Mouse (Mus musculus) cerebellum, postnatal 4 days (tissue): Measurements from ENCODE around the gene Apoa2.
A peak's percentile ranks its signal among the peaks of the same experiment; 100 is the strongest.

Experiments
- DNase-seq, 2 experiments: peaks; one replicate each; pipeline ENCODE4 v3.0.0; 2022; ENCODE audit warnings: low spot score in 2 of 2, mixed read lengths in 1 of 2

Gene Apoa2

GRCm38 (mm10) chr1:171258921-171259320 lies 34.1 kb downstream of the Apoa2 start:
- DNase-seq, result no peak

GRCm38 (mm10) chr1:171260316-171260715 lies 35.5 kb downstream of the Apoa2 start:
- DNase-seq, result no peak

GRCm38 (mm10) chr1:171262594-171263130 lies 37.8 kb downstream of the Apoa2 start:
- DNase-seq, result peak in 1 of 2 experiments; percentile 67

GRCm38 (mm10) chr1:171263185-171263611 lies 38.3 kb downstream of the Apoa2 start:
- no peak for DNase-seq

GRCm38 (mm10) chr1:171263666-171264461 lies 39.0 kb downstream of the Apoa2 start:
- DNase-seq, result no peak

- DNase-seq, result no peak
These were observed 41.3 kb downstream of the Apoa2 start for GRCm38 (mm10) chr1:171265971-171266744.

GRCm38 (mm10) chr1:171268341-171268740 lies 43.5 kb downstream of the Apoa2 start:
- no peak for DNase-seq

GRCm38 (mm10) chr1:171269848-171270572 lies 45.2 kb downstream of the Apoa2 start, which contains the start of gene B4galt3:
Gene B4galt3 (plus strand): TSS chr1:171270328.
- peak; percentile 92 to 95 for DNase-seq

- no peak for DNase-seq
These were observed 45.7 kb downstream of the Apoa2 start for GRCm38 (mm10) chr1:171270573-171270900.

GRCm38 (mm10) chr1:171271196-171271595 lies 46.3 kb downstream of the Apoa2 start:
- no peak for DNase-seq

- no peak for DNase-seq
These were observed 46.8 kb downstream of the Apoa2 start for GRCm38 (mm10) chr1:171271622-171272021.

GRCm38 (mm10) chr1:171272086-171272485 lies 47.2 kb downstream of the Apoa2 start:
- no peak for DNase-seq

- DNase-seq, result no peak
These were observed 49.3 kb downstream of the Apoa2 start for GRCm38 (mm10) chr1:171274171-171274570.

- DNase-seq, result no peak
These were observed 50.4 kb downstream of the Apoa2 start for GRCm38 (mm10) chr1:171275144-171275734.
